Mouse (Mus musculus) midbrain, postnatal 0 days (tissue): ENCODE measurements around the gene Tiam2. TPM values are rescaled to one million over a fixed set of nuclear protein-coding genes. Genes with fewer than 3 reads are reported as not detected.

Source experiments
- ATAC-seq: fragments of 200-750 bp; cut with Nextera tagmentation; 2 replicates; pipeline ENCODE4 v1.8.0; 2017; ENCODE audit warnings: moderate number of reproducible peaks, mild to moderate bottlenecking, moderate TSS enrichment, moderate library complexity; ENCODE audit not compliant: low FRiP score
- DNase-seq: peaks from one replicate; pipeline ENCODE4 v3.0.0-alpha.2; 2015; ENCODE audit warnings: low spot score
- H3K27ac ChIP-seq: fragments of 300-500 bp; sonication (generic); 2 replicates; pipeline ENCODE4 v1.5.1; 2014; ENCODE audit warnings: low read depth, mild to moderate bottlenecking, low read length, mixed read lengths
- H3K27me3 ChIP-seq: fragments of 300-500 bp; sonication (generic); 2 replicates; pipeline ENCODE4 v1.6.1; 2014; ENCODE audit warnings: low read length, control low read depth, mixed read lengths; ENCODE audit not compliant: insufficient read depth
- H3K36me3 ChIP-seq: fragments of 300-500 bp; sonication (generic); 2 replicates; pipeline ENCODE4 v1.6.1; 2014; ENCODE audit warnings: low read length, control low read depth, mixed read lengths; ENCODE audit not compliant: insufficient read depth
- H3K4me1 ChIP-seq: fragments of 300-500 bp; sonication (generic); 2 replicates; pipeline ENCODE4 v1.6.1; 2014; ENCODE audit warnings: mild to moderate bottlenecking, control low read depth, antibody characterized with exemption, low read length, mixed read lengths; ENCODE audit not compliant: insufficient read depth
- H3K4me2 ChIP-seq: fragments of 300-500 bp; sonication (generic); 2 replicates; pipeline ENCODE4 v1.6.1; 2014; ENCODE audit warnings: low read depth, mild to moderate bottlenecking, low read length, mixed read lengths; ENCODE audit not compliant: poor library complexity, severe bottlenecking
- H3K4me3 ChIP-seq: fragments of 300-500 bp; sonication (generic); 2 replicates; pipeline ENCODE4 v1.5.1; 2014; ENCODE audit warnings: low read depth, mild to moderate bottlenecking, low read length, moderate library complexity
- H3K9ac ChIP-seq: fragments of 300-500 bp; sonication (generic); replicated peaks from 2 replicates; pipeline ENCODE4 v1.6.1; 2014; ENCODE audit warnings: mild to moderate bottlenecking, low read length, moderate library complexity, mixed read lengths; ENCODE audit not compliant: poor library complexity, severe bottlenecking
- H3K9me3 ChIP-seq: fragments of 300-500 bp; sonication (generic); 2 replicates; pipeline ENCODE4 v1.6.1; 2016; ENCODE audit warnings: low read length, control low read depth
- CTCF ChIP-seq: IDR thresholded peaks from 2 replicates; pipeline ENCODE4 v1.5.1; 2016; ENCODE audit warnings: antibody characterized with exemption, mild to moderate bottlenecking
- WGBS: fragments of 180-500 bp; shearing (Covaris S2); extraction: QIAGEN DNeasy Blood & Tissue Kit; methylation state at CpG from one replicate; pipeline ENCODE4 v1.1.7; 2014; 5-methylcytosine and 5-hydroxymethylcytosine counted together
- polyA plus RNA-seq: library from polyadenylated mRNA; unstranded; fragments of >200 nt; fragmentation: Nextera tagmentation; extraction: Ambion mirVana; gene quantifications from 2 replicates; pipeline ENCODE4 v1.2.1, GENCODE M21; 2015
- total RNA-seq: library from RNA; depleted of rRNA; stranded (reverse); fragments of >200 nt; gene quantifications from 2 replicates; pipeline ENCODE4 v1.2.3, GENCODE M21; 2014

Tiam2 gene
- total and polyA plus RNA-seq, 2 experiments from 2014 or later: 1.7 to 6.9 TPM

DNA sequence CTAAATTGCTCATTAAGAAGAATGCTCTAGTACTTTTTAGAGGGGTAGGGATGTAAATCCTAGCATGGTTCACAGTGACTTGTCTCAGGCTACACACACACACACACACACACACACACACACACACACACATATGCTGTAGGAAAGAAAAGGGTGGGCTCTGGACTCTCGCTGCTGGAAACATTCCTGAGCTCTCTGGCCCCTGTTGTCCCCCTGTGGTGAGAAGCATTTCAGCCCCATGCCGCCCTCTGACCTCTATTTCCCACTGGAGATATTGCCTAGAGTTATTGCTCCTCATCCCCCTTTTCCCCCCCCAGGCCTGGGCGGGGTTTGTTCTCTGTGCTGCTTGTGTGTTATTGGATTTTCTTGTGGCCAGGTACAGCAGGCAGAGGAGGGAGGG lies 28.5 kb downstream of the Tiam2 start:
- H3K9me3 ChIP-seq: no peaks in the 10 kb centered on the region
- no peaks in the 10 kb centered on the region for H3K36me3 ChIP-seq
- no peaks in the 10 kb centered on the region; the same call in 1 of the 2 replicates for H3K4me1 ChIP-seq
- TF ChIP-seq CTCF: no peak
- H3K27ac ChIP-seq: no peak overlapping the region
- WGBS: 50% methylated on average over 1 of the region's 3 CpGs
- H3K4me3 ChIP-seq: no peak overlapping the region
- no peak overlapping the region for H3K4me2 ChIP-seq
- no peak for ATAC-seq
- no peaks in the 10 kb centered on the region for H3K27me3 ChIP-seq
- no peak overlapping the region for H3K9ac ChIP-seq
- no peak for DNase-seq

DNA sequence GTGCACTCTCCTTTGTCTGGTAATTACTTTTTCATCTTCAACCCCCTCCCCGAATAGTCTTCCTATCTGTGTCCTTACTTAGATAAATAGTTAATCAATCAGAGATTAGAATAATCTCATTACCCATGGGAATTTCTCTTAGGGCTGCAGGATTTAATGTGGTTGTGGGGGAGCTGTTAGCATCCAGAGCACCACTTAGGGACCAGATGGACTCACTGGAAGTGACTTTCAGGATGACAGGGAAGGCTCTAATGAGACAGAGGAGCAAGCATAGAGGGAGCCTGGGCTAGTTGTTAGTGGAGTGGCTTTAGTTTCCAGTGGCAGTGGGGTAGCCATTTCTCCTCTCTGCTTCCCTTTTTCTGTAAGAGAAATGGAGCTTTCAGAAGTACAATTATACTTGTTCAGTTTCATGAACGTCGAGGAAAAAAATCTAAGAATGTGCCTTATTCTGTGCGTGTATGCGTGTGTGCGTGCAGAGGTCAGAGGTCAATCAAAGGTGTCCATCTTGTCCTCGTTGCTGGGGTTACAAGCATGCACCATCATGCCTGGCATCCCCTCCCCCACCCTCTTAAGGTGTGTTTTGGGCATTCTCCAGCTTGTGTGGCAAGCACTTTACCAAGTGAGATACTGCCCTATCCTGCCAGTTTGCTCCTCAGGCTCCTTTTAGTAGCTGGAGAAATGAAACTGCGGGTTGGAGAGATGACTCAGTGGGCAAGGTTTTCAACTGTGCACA lies 30.4 kb downstream of the Tiam2 start:
- no peak overlapping the region for H3K9ac ChIP-seq
- ATAC-seq (no peak), DNase-seq (no peak)
- H3K4me2 ChIP-seq: no peak overlapping the region
- no peak for TF ChIP-seq CTCF
- H3K4me1 ChIP-seq: no peaks in the 10 kb centered on the region
- 78% methylated on average over 8 of the region's 8 CpGs for WGBS
- H3K36me3 ChIP-seq: no peaks in the 10 kb centered on the region
- H3K27me3 ChIP-seq: no peaks in the 10 kb centered on the region
- no peaks in the 10 kb centered on the region for H3K9me3 ChIP-seq
- H3K4me3 ChIP-seq: no peak overlapping the region
- no peak overlapping the region for H3K27ac ChIP-seq

DNA sequence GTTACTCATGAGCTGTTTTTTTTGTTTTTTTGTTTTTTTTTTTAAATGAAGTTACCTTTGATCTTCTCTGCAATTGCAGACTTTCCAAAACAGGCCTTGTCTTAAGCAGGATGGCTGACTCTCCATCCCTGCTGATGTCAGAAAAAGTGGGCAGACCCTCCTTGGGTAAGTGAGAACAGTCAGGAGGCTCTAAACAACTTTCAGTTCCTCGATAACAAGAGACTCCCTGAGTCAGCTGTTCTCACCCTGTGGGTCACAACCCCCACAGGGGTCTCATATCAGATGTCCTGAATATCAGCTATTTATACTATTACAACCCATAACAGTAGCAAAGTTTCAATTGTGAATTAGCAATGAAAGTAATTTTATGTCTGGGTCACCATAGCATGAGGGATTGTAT lies 33.9 kb downstream of the Tiam2 start:
- no peak for ATAC-seq
- Histone ChIP-seq H3K9me3 (no peaks in the 10 kb centered on the region), H3K4me3 (no peak overlapping the region), H3K27me3 (no peaks in the 10 kb centered on the region), H3K4me1 (no peaks in the 10 kb centered on the region), H3K27ac (no peak overlapping the region), H3K4me2 (no peak overlapping the region), H3K36me3 (no peaks in the 10 kb centered on the region), H3K9ac (no peak overlapping the region)
- no peak for DNase-seq
- no peak for TF ChIP-seq CTCF
- 43% methylated on average over 1 of the region's 1 CpGs for WGBS

DNA sequence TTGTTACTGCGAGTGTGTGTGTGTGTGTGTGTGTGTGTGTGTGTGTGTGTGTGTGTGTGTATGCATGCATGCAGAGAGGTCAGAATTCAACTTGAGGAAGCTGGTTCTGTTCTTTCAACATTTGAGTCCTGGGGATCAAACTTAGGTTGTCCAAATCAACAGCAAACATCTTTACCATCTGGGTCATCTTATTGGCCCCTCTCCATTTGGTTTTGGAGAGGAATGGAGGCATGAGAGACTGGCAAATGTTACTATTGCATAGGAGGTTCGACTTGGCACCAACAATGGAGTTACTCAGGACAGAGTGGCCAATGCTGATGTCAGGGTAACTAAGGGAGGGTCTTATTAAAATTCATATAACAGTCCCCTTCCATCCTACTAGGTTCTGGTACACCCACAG lies 35.4 kb downstream of the Tiam2 start:
- Histone ChIP-seq H3K4me1 (no peaks in the 10 kb centered on the region), H3K4me2 (no peak overlapping the region), H3K4me3 (no peak overlapping the region), H3K27me3 (no peaks in the 10 kb centered on the region), H3K36me3 (no peaks in the 10 kb centered on the region), H3K9ac (no peak overlapping the region), H3K27ac (no peak overlapping the region), H3K9me3 (no peaks in the 10 kb centered on the region)
- no peak for ATAC-seq
- 87% methylated on average over 2 of the region's 2 CpGs for WGBS
- no peak for TF ChIP-seq CTCF
- DNase-seq: no peak

DNA sequence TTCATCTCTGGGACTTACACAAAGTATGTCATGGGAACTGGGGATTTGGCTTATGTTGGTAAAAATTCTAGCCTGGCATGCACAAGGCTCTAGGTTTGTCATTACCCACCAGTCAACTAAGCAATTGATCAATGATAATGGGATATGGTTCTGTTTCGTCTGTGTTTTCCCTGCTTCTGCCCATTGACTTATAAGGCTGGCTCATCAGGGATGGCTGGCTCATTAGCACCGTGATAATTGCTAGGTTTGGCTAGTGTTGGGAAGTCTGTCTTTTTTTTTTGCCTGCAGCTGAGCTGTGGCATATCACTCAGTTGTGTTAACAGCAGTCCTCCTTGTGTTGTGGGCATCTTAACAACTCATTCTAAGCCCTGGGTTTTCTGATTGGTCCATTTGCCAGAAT lies 36.8 kb downstream of the Tiam2 start:
- ATAC-seq (no peak), DNase-seq (peak; percentile 34)
- Histone ChIP-seq H3K27ac (no peak overlapping the region), H3K4me1 (no peaks in the 10 kb centered on the region), H3K36me3 (no peaks in the 10 kb centered on the region), H3K27me3 (no peaks in the 10 kb centered on the region), H3K4me2 (no peak overlapping the region), H3K9ac (no peak overlapping the region), H3K4me3 (no peak overlapping the region), H3K9me3 (no peaks in the 10 kb centered on the region)
- WGBS: 60% methylated on average over 2 of the region's 2 CpGs
- TF ChIP-seq CTCF: no peak

DNA sequence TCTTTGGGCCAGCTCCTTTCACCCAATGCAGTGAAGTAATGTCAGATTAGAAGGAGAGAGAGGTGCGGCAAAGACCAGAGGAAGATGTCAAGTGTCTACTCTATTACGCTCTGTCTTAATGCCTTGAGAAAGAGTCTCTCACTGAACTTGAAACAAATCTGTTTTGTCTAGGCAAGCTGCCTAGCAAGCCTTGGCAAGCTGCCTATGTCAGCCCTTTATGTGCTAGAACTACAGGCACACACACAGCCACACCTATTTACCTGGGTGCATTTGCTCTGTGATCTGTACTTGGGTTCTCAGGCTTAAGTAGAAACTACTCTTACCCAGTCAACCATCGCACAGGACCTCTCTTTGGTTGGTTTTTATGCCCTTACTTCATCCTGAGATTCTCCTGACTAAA lies 40.4 kb downstream of the Tiam2 start:
- no peaks in the 10 kb centered on the region for H3K9me3 ChIP-seq
- H3K4me3 ChIP-seq: no peak overlapping the region
- WGBS: 84% methylated on average over 3 of the region's 3 CpGs
- ATAC-seq: no peak
- no peak for TF ChIP-seq CTCF
- no peak overlapping the region for H3K27ac ChIP-seq
- H3K4me2 ChIP-seq: no peak overlapping the region
- H3K36me3 ChIP-seq: no peaks in the 10 kb centered on the region
- DNase-seq: no peak
- H3K9ac ChIP-seq: no peak overlapping the region
- H3K27me3 ChIP-seq: no peaks in the 10 kb centered on the region
- no peaks in the 10 kb centered on the region for H3K4me1 ChIP-seq
